Mouse (Mus musculus) E14TG2a.4 (cell line): ENCODE results near the gene Tmco4.

ENCODE experiments used
- CTCF ChIP-seq: conservative IDR thresholded peaks from 2 replicates; pipeline ENCODE4 v1.5.1; 2014; ENCODE audit warnings: low read length
- POU5F1 ChIP-seq: IDR thresholded peaks from 2 replicates; pipeline ENCODE4 v1.6.1; 2014; ENCODE audit warnings: low read length, borderline replicate concordance

DNA sequence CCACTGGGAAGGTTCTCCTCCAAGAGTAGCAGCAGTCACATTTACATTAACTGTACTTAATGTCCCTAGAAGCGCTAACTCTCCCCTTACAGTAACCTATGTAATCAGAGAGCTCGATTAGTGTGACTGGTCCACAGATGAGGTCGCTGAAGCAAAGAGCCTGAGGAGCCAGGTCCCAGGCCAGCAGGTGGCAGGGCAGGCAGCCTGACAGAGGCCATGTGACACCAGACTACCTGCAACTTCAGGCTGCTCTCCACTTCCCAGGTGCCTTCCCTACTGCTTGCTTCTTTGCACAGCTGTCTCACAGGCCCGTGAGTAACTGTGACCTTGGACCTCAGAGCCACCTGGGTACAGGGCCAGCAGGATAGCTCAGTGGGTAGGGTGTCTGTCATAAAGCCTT, 61.9 kb downstream of the Tmco4 start:
- TF ChIP-seq POU5F1 (no peak), CTCF (no peak)
